Mouse (Mus musculus): Measurements from ENCODE around the gene Ssc4d. TPM values are rescaled to one million over a fixed set of nuclear protein-coding genes. Genes with fewer than 3 reads are reported as not detected.

Gene Ssc4d
- polyA plus RNA-seq, 1 experiment from 2014 or later = 0.68 TPM

GRCm38 (mm10) chr5:135940587-135940986 is 33.7 kb downstream of the Ssc4d start:
- H3K27ac ChIP-seq (replicated peaks in 1 of 2; ENCODE audit: control insufficient read depth in 1 of 2, insufficient read depth in 1 of 2, low read depth in 2 of 2, low read length in 2 of 2) = no peak overlapping the region
- 40% methylated on average over 5 of the region's 5 CpGs for WGBS

DNA sequence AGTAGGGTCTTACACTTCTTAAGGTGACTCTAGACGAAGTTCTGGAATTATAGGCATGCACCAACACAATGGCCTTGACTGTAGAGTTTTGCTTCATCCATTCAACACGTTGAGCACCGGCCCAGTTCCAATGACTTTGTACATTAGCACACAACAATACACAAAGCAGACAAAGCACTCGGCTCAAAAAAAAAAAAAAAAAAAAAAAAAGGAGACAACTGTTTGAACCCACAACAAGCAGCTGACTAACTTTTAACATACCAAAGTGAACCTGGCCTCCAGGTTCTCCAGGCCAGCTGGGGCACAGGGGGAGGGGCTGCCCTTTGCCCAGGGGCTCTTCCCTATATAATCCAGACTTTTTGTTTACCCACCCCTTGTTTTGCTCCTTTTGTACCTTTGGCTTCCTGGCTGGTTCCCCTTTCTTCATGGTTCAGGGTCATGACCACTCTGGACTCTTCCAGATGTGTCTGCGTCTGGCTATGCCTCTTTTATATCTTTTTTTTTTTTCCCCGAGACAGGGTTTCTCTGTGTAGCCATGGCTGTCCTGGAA is 38.6 kb downstream of the Ssc4d start:
- peak overlapping the region in 1 of 2 experiments; percentile 96; a peak in 1 of 4 replicates for H3K27ac ChIP-seq (replicated peaks in 1 of 2; ENCODE audit: control insufficient read depth in 1 of 2, insufficient read depth in 1 of 2, low read depth in 2 of 2, low read length in 2 of 2)
- H3K36me3 ChIP-seq (ENCODE audit: control insufficient read depth, insufficient read depth, low read length) = peaks cover 18% of the 10 kb centered on the region
- ATAC-seq (ENCODE audit: insufficient number of reproducible peaks, insufficient read depth, low FRiP score, low read depth) = no peak
- no peaks in the 10 kb centered on the region for H3K27me3 ChIP-seq (ENCODE audit: control insufficient read depth, insufficient read depth, low read length)
- no peak overlapping the region for H3K9ac ChIP-seq (ENCODE audit: low read length)
- H3K4me3 ChIP-seq (ENCODE audit: control insufficient read depth in 1 of 2, insufficient read depth in 1 of 2, low read depth in 1 of 2, low read length in 2 of 2) = no peak overlapping the region
- no peaks in the 10 kb centered on the region for H3K9me3 ChIP-seq (ENCODE audit: control insufficient read depth, low read length)
- 74% methylated on average over 6 of the region's 6 CpGs for WGBS
- H3K4me1 ChIP-seq (ENCODE audit: control insufficient read depth in 2 of 2, insufficient read depth in 2 of 2, low read length in 2 of 2) = peaks cover 8 to 23% of the 10 kb centered on the region in 2 experiments
- H3K4me2 ChIP-seq (ENCODE audit: low read length) = no peak overlapping the region

More at GRCm38 (mm10) chr5:135940587-135940986, 33.7 kb downstream of the Ssc4d start:
- Histone ChIP-seq H3K4me3 (ENCODE audit: control insufficient read depth in 1 of 2, insufficient read depth in 1 of 2, low read depth in 1 of 2, low read length in 2 of 2) (no peak overlapping the region), H3K36me3 (ENCODE audit: control insufficient read depth, insufficient read depth, low read length) (no peaks in the 10 kb centered on the region), H3K4me2 (ENCODE audit: low read length) (no peak overlapping the region), H3K27me3 (ENCODE audit: control insufficient read depth, insufficient read depth, low read length) (no peaks in the 10 kb centered on the region), H3K4me1 (ENCODE audit: control insufficient read depth in 2 of 2, insufficient read depth in 2 of 2, low read length in 2 of 2) (peaks cover 0 to 3% of the 10 kb centered on the region in 2 experiments; a peak in 1 of 4 replicates), H3K9me3 (ENCODE audit: control insufficient read depth, low read length) (no peaks in the 10 kb centered on the region), H3K9ac (ENCODE audit: low read length) (no peak overlapping the region)
- ATAC-seq (ENCODE audit: insufficient number of reproducible peaks, insufficient read depth, low FRiP score, low read depth) = no peak; the same call in 1 of the 2 replicates

GRCm38 (mm10) chr5:135935176-135935523 is 39.2 kb downstream of the Ssc4d start:
- Histone ChIP-seq H3K4me1 (ENCODE audit: control insufficient read depth in 2 of 2, insufficient read depth in 2 of 2, low read length in 2 of 2) (peaks cover 8 to 23% of the 10 kb centered on the region in 2 experiments), H3K27me3 (ENCODE audit: control insufficient read depth, insufficient read depth, low read length) (no peaks in the 10 kb centered on the region), H3K36me3 (ENCODE audit: control insufficient read depth, insufficient read depth, low read length) (peaks cover 24% of the 10 kb centered on the region), H3K27ac (replicated peaks in 1 of 2; ENCODE audit: control insufficient read depth in 1 of 2, insufficient read depth in 1 of 2, low read depth in 2 of 2, low read length in 2 of 2) (peak overlapping the region; percentile 73 to 96), H3K4me2 (ENCODE audit: low read length) (peak overlapping the region; percentile 70), H3K9me3 (ENCODE audit: control insufficient read depth, low read length) (no peaks in the 10 kb centered on the region), H3K4me3 (ENCODE audit: control insufficient read depth in 1 of 2, insufficient read depth in 1 of 2, low read depth in 1 of 2, low read length in 2 of 2) (peak overlapping the region in 1 of 2 experiments; percentile 86; a peak in 3 of 4 replicates), H3K9ac (ENCODE audit: low read length) (0 out of 2 replicates have a peak overlapping the region, but pooled peaks have one; percentile 31)
- no peak for ATAC-seq (ENCODE audit: insufficient number of reproducible peaks, insufficient read depth, low FRiP score, low read depth)
- WGBS = 52% methylated on average over 7 of the region's 7 CpGs

- peak; percentile 97 for ATAC-seq (ENCODE audit: insufficient number of reproducible peaks, insufficient read depth, low FRiP score, low read depth)
Observed at GRCm38 (mm10) chr5:135934481-135935175, 39.7 kb downstream of the Ssc4d start, which contains the start of gene Ywhag. TSS of gene Ywhag (minus strand) at chr5:135934616.

DNA sequence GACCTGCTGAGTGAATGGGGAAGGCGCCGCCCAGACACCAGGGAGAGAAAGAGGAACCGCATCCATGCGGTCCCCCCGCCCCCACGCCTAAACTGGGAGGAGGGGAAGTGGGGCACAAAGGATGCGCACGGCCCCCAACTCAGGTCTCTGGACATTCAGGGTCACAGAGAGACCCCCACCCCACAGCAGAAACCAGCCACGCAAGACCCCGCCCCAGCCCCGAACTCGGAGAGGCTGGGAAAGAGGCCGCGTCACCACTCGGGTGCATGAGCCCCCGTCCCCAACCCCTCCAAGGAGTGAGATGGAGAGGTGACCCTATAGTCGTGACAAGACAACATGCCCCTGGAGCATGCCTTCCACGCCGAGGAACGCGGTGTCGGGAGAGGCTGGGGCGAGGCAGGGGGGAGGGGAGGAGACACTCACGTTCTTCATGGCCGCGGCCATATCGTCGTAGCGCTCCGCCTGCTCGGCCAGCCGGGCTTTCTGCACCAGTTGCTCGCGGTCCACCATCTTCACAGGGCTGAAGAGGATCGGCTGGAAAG is 40.4 kb downstream of the Ssc4d start:
- peak overlapping the region; percentile 72 to 86 for H3K4me3 ChIP-seq (ENCODE audit: control insufficient read depth in 1 of 2, insufficient read depth in 1 of 2, low read depth in 1 of 2, low read length in 2 of 2)
- peak overlapping the region; percentile 70 for H3K4me2 ChIP-seq (ENCODE audit: low read length)
- H3K9ac ChIP-seq (ENCODE audit: low read length) = peak overlapping the region; percentile 93
- peak overlapping the region; percentile 95 to 96 for H3K27ac ChIP-seq (replicated peaks in 1 of 2; ENCODE audit: control insufficient read depth in 1 of 2, insufficient read depth in 1 of 2, low read depth in 2 of 2, low read length in 2 of 2)
- peaks cover 8 to 23% of the 10 kb centered on the region in 2 experiments for H3K4me1 ChIP-seq (ENCODE audit: control insufficient read depth in 2 of 2, insufficient read depth in 2 of 2, low read length in 2 of 2)
- WGBS = under 1% methylated on average over 30 of the region's 35 CpGs
- peaks cover 35% of the 10 kb centered on the region for H3K36me3 ChIP-seq (ENCODE audit: control insufficient read depth, insufficient read depth, low read length)
- ATAC-seq (ENCODE audit: insufficient number of reproducible peaks, insufficient read depth, low FRiP score, low read depth) = peak; percentile 29
- no peaks in the 10 kb centered on the region for H3K9me3 ChIP-seq (ENCODE audit: control insufficient read depth, low read length)
- no peaks in the 10 kb centered on the region for H3K27me3 ChIP-seq (ENCODE audit: control insufficient read depth, insufficient read depth, low read length)

More at GRCm38 (mm10) chr5:135934481-135935175, 39.7 kb downstream of the Ssc4d start, which contains the start of gene Ywhag:
- WGBS = under 1% methylated on average over 45 of the region's 48 CpGs
- Histone ChIP-seq H3K9ac (ENCODE audit: low read length) (peak within 1 kb of the TSS; percentile 93), H3K9me3 (ENCODE audit: control insufficient read depth, low read length) (no peaks in the 10 kb centered on the region), H3K4me3 (ENCODE audit: control insufficient read depth in 1 of 2, insufficient read depth in 1 of 2, low read depth in 1 of 2, low read length in 2 of 2) (peak within 1 kb of the TSS; percentile 72 to 86), H3K4me1 (ENCODE audit: control insufficient read depth in 2 of 2, insufficient read depth in 2 of 2, low read length in 2 of 2) (peaks cover 8 to 23% of the 10 kb centered on the region in 2 experiments), H3K36me3 (ENCODE audit: control insufficient read depth, insufficient read depth, low read length) (peaks cover 29% of the 10 kb centered on the region), H3K27ac (replicated peaks in 1 of 2; ENCODE audit: control insufficient read depth in 1 of 2, insufficient read depth in 1 of 2, low read depth in 2 of 2, low read length in 2 of 2) (peak within 1 kb of the TSS; percentile 95 to 96), H3K27me3 (ENCODE audit: control insufficient read depth, insufficient read depth, low read length) (no peaks in the 10 kb centered on the region), H3K4me2 (ENCODE audit: low read length) (peak within 1 kb of the TSS; percentile 70)

GRCm38 (mm10) chr5:135933222-135933899 is 41.0 kb downstream of the Ssc4d start:
- Histone ChIP-seq H3K27me3 (ENCODE audit: control insufficient read depth, insufficient read depth, low read length) (no peaks in the 10 kb centered on the region), H3K36me3 (ENCODE audit: control insufficient read depth, insufficient read depth, low read length) (peaks cover 41% of the 10 kb centered on the region), H3K9me3 (ENCODE audit: control insufficient read depth, low read length) (no peaks in the 10 kb centered on the region), H3K4me3 (ENCODE audit: control insufficient read depth in 1 of 2, insufficient read depth in 1 of 2, low read depth in 1 of 2, low read length in 2 of 2) (peak overlapping the region; percentile 72 to 86), H3K4me2 (ENCODE audit: low read length) (peak overlapping the region; percentile 70), H3K9ac (ENCODE audit: low read length) (peak overlapping the region; percentile 93), H3K27ac (replicated peaks in 1 of 2; ENCODE audit: control insufficient read depth in 1 of 2, insufficient read depth in 1 of 2, low read depth in 2 of 2, low read length in 2 of 2) (peak overlapping the region in 1 of 2 experiments; percentile 96; a peak in 3 of 4 replicates), H3K4me1 (ENCODE audit: control insufficient read depth in 2 of 2, insufficient read depth in 2 of 2, low read length in 2 of 2) (peaks cover 8 to 23% of the 10 kb centered on the region in 2 experiments)
- 10% methylated on average over 11 of the region's 12 CpGs for WGBS
- ATAC-seq (ENCODE audit: insufficient number of reproducible peaks, insufficient read depth, low FRiP score, low read depth) = no peak

DNA sequence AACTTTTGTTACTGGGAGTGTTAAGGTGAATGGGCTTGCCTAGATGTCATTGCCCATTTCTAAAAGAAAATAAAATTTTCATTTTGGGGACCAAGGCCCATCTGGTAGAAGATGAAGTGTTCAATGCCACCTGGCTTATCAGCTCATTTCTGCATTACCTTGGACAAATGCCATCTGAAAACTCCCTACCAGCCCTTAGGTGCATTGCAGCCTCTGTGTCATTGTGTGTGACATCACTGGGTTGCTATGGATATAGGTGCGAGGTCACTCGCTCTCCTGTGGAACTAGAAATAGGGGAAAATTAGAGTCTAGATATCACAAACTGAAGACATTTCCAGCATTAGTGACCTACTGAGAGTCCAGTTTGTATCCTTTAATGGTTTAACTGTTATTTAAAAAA is 42.0 kb downstream of the Ssc4d start:
- no peak overlapping the region for H3K9ac ChIP-seq (ENCODE audit: low read length)

More for the DNA sequence above, 42.0 kb downstream of the Ssc4d start:
- peak overlapping the region; percentile 70 for H3K4me2 ChIP-seq (ENCODE audit: low read length)
- peaks cover 51% of the 10 kb centered on the region for H3K36me3 ChIP-seq (ENCODE audit: control insufficient read depth, insufficient read depth, low read length)
- no peaks in the 10 kb centered on the region for H3K27me3 ChIP-seq (ENCODE audit: control insufficient read depth, insufficient read depth, low read length)
- ATAC-seq (ENCODE audit: insufficient number of reproducible peaks, insufficient read depth, low FRiP score, low read depth) = no peak
- H3K4me3 ChIP-seq (ENCODE audit: control insufficient read depth in 1 of 2, insufficient read depth in 1 of 2, low read depth in 1 of 2, low read length in 2 of 2) = no peak overlapping the region
- no peaks in the 10 kb centered on the region for H3K9me3 ChIP-seq (ENCODE audit: control insufficient read depth, low read length)
- WGBS = 55% methylated on average over 2 of the region's 2 CpGs
- peaks cover 8 to 23% of the 10 kb centered on the region in 2 experiments for H3K4me1 ChIP-seq (ENCODE audit: control insufficient read depth in 2 of 2, insufficient read depth in 2 of 2, low read length in 2 of 2)
- no peak overlapping the region for H3K27ac ChIP-seq (replicated peaks in 1 of 2; ENCODE audit: control insufficient read depth in 1 of 2, insufficient read depth in 1 of 2, low read depth in 2 of 2, low read length in 2 of 2)
